Mouse (Mus musculus) limb, embryonic 15.5 days (tissue): ENCODE data around the gene Tmem266. TPM values are rescaled to one million over a fixed set of nuclear protein-coding genes. Genes with fewer than 3 reads are reported as not detected.

ENCODE experiments used
- ATAC-seq: fragments of 200-750 bp; cut with Nextera tagmentation; 2 replicates; pipeline ENCODE4 v1.8.0; 2017; ENCODE audit warnings: low read depth, moderate TSS enrichment; ENCODE audit not compliant: insufficient number of reproducible peaks, low FRiP score, low TSS enrichment
- H3K27ac ChIP-seq: fragments of 300-500 bp; sonication (generic); 2 replicates; pipeline ENCODE4 v1.5.1; 2015; ENCODE audit warnings: moderate library complexity, mild to moderate bottlenecking, inconsistent platforms
- H3K27me3 ChIP-seq: fragments of 300-500 bp; sonication (generic); 2 replicates; pipeline ENCODE4 v1.6.1; 2015; ENCODE audit warnings: inconsistent platforms
- H3K36me3 ChIP-seq: fragments of 300-500 bp; sonication (generic); 2 replicates; pipeline ENCODE4 v1.6.1; 2015; ENCODE audit warnings: inconsistent platforms
- H3K4me1 ChIP-seq: fragments of 300-500 bp; sonication (generic); 2 replicates; pipeline ENCODE4 v1.6.1; 2015; ENCODE audit warnings: inconsistent platforms
- H3K4me2 ChIP-seq: fragments of 300-500 bp; sonication (generic); 2 replicates; pipeline ENCODE4 v1.6.1; 2015; ENCODE audit warnings: mild to moderate bottlenecking, inconsistent platforms
- H3K4me3 ChIP-seq: fragments of 300-500 bp; sonication (generic); 2 replicates; pipeline ENCODE4 v1.5.1; 2015; ENCODE audit warnings: mild to moderate bottlenecking, inconsistent platforms
- H3K9ac ChIP-seq: fragments of 300-500 bp; sonication (generic); 2 replicates; pipeline ENCODE4 v1.6.1; 2015; ENCODE audit warnings: inconsistent platforms
- H3K9me3 ChIP-seq: fragments of 300-500 bp; sonication (generic); 2 replicates; pipeline ENCODE4 v1.6.1; 2016; ENCODE audit warnings: inconsistent platforms
- WGBS: fragments of 180-500 bp; shearing (Covaris S2); methylation state at CpG from one replicate; pipeline ENCODE4 v1.1.7; 2015; 5-methylcytosine and 5-hydroxymethylcytosine counted together
- polyA plus RNA-seq: library from polyadenylated mRNA; unstranded; fragments of >200 nt; fragmentation: Nextera tagmentation; extraction: Ambion mirVana; gene quantifications from 2 replicates; pipeline ENCODE4 v1.2.1, GENCODE M21; 2015

The Tmem266 gene
- polyA plus RNA-seq, 1 experiment from 2014 or later = 0.90 TPM

DNA sequence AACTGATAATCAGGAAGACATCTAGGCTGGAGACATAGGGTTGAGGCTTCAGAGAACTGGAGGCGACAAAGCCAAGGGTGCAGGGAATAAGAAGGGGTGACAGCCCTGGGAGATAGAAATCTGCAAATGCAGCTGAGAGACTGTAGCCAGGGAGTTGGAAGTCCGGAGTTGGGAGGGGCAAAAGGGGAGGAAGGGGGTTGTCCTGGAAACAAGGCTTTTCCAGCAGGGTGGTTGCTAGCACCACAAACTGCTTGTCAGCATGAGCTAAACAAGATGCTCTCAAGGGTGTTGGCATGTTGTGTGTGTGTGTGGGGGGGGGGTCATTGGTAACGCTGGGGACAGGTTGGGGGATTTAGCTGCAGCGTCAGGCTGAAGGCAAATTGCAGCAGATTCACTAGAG, 82.1 kb downstream of the Tmem266 start:
- no peak for ATAC-seq
- no peaks in the 10 kb centered on the region for H3K9me3 ChIP-seq
- H3K27me3 ChIP-seq = no peaks in the 10 kb centered on the region; the same call in 1 of the 2 replicates
- H3K4me2 ChIP-seq = no peak overlapping the region
- 53% methylated on average over 4 of the region's 4 CpGs for WGBS
- H3K36me3 ChIP-seq = no peaks in the 10 kb centered on the region
- H3K9ac ChIP-seq = no peak overlapping the region
- no peak overlapping the region for H3K27ac ChIP-seq
- peaks cover 16% of the 10 kb centered on the region; the same call in 1 of the 2 replicates for H3K4me1 ChIP-seq
- H3K4me3 ChIP-seq = no peak overlapping the region

- no peak overlapping the region for H3K9ac ChIP-seq
- no peaks in the 10 kb centered on the region; the same call in 1 of the 2 replicates for H3K27me3 ChIP-seq
- no peaks in the 10 kb centered on the region for H3K36me3 ChIP-seq
- H3K9me3 ChIP-seq = no peaks in the 10 kb centered on the region
- H3K4me2 ChIP-seq = no peak overlapping the region
- 55% methylated on average over 3 of the region's 3 CpGs for WGBS
- peaks cover 16% of the 10 kb centered on the region; the same call in 1 of the 2 replicates for H3K4me1 ChIP-seq
- no peak for ATAC-seq
- H3K4me3 ChIP-seq = no peak overlapping the region
- H3K27ac ChIP-seq = no peak overlapping the region
Measured at GRCm38 (mm10) chr9:55409833-55410232, 83.1 kb downstream of the Tmem266 start.

DNA sequence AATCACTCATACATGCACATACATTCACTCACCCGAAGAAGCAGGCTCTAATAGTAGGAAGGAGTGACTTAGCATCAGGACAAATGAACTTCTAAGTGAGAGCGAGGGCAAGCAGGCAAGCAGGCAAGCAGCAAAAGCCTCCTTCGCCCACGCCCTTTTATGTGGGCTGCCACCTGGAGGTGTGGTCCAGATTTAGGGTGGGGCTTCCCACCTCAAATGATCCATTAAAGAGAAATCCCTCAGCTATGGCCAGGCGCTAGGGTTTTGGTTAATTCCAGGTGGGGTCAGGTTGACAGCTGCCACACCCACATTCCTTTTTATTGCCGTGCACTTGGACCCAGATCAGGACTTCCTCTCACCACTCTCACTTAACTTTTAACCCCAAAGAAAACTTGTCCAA, 83.7 kb downstream of the Tmem266 start:
- 31% methylated on average over 6 of the region's 6 CpGs for WGBS
- Histone ChIP-seq H3K4me3 (no peak overlapping the region), H3K36me3 (no peaks in the 10 kb centered on the region), H3K4me2 (no peak overlapping the region), H3K4me1 (peaks cover 16% of the 10 kb centered on the region; the same call in 1 of the 2 replicates), H3K27ac (no peak overlapping the region), H3K27me3 (no peaks in the 10 kb centered on the region; the same call in 1 of the 2 replicates), H3K9ac (no peak overlapping the region), H3K9me3 (no peaks in the 10 kb centered on the region)
- ATAC-seq = no peak

GRCm38 (mm10) chr9:55411154-55411553, 84.4 kb downstream of the Tmem266 start:
- H3K9me3 ChIP-seq = no peaks in the 10 kb centered on the region
- no peak overlapping the region for H3K9ac ChIP-seq
- no peaks in the 10 kb centered on the region for H3K36me3 ChIP-seq
- peaks cover 16% of the 10 kb centered on the region; the same call in 1 of the 2 replicates for H3K4me1 ChIP-seq
- H3K27me3 ChIP-seq = no peaks in the 10 kb centered on the region; the same call in 1 of the 2 replicates
- no peak overlapping the region for H3K4me3 ChIP-seq
- 38% methylated on average over 6 of the region's 6 CpGs for WGBS
- no peak for ATAC-seq
- no peak overlapping the region for H3K4me2 ChIP-seq
- no peak overlapping the region for H3K27ac ChIP-seq

- H3K27me3 ChIP-seq = no peaks in the 10 kb centered on the region
- no peak overlapping the region for H3K27ac ChIP-seq
- WGBS = 86% methylated on average over 3 of the region's 3 CpGs
- no peaks in the 10 kb centered on the region for H3K36me3 ChIP-seq
- ATAC-seq = no peak
- no peak overlapping the region for H3K4me3 ChIP-seq
- H3K4me1 ChIP-seq = peaks cover 5% of the 10 kb centered on the region
- no peaks in the 10 kb centered on the region for H3K9me3 ChIP-seq
- H3K9ac ChIP-seq = no peak overlapping the region
- H3K4me2 ChIP-seq = no peak overlapping the region
Measured at GRCm38 (mm10) chr9:55421786-55422185, 95.1 kb downstream of the Tmem266 start.

GRCm38 (mm10) chr9:55423451-55424424, 97.0 kb downstream of the Tmem266 start:
- H3K4me3 ChIP-seq = no peak overlapping the region
- WGBS = 71% methylated on average over 14 of the region's 14 CpGs
- H3K9ac ChIP-seq = no peak overlapping the region
- peaks cover 5% of the 10 kb centered on the region for H3K4me1 ChIP-seq
- H3K4me2 ChIP-seq = no peak overlapping the region
- no peak overlapping the region for H3K27ac ChIP-seq
- no peaks in the 10 kb centered on the region for H3K27me3 ChIP-seq
- ATAC-seq = no peak
- H3K36me3 ChIP-seq = no peaks in the 10 kb centered on the region
- no peaks in the 10 kb centered on the region for H3K9me3 ChIP-seq

DNA sequence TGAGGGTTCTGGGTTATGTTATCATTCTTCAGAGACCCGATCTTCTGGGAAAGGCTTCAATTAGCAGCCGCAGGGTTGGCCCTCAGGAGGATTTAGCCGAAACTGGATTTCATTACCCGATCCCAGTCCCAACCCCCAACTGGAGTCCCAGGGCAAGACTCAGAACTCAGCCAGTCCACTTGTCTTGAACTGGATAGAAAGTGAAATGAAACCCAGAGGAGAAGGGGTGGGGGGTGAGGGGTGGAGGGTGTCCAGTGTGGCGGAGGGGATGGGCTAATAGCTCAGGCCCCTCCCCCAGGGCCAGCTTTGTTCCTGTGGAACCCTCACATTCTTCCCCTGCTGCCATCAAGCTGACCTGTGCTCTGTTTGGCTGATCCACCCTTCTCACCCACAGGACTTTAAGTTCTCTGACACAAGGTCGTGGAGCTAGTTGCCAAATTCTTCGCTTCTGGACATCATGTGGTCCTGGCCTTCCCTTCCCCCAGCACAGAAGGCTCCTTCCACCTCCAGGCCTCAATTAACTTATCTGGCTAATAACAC, 98.6 kb downstream of the Tmem266 start:
- ATAC-seq = no peak
- 34% methylated on average over 7 of the region's 7 CpGs for WGBS

DNA sequence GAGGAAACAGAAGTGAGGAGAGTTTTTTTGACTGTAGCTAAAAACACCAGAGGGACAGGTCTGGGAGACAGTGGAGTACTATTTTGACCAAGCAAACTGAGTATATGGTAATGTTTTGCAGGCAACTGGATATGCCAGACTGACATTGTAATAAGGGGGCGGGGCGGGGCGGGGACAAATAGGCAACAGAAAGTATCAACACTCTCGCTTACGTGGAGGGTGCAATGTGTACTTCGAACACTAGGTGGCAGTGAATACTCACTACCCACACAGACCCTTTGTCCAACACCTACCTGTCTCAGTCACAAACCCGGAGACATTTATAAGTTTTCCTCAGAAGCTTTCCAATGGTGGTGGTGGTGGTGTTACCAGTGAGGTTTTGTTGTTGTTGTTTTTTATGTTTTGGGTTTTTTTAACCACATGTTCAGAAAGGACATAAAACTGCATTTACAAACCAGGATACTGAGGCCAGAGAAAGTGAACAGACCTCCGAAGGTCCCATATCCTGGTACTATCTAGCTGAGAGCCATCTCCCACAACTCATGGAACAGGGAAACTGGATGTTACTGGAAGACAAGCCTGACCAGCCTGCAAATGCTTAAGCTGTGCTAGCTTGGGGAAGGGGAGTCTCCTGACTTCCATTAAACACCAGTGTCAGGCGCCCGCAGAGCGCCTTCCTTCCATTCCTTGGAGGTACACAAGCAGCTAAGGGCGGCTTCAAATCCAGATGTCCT, 102.7 kb downstream of the Tmem266 start:
- 0 out of 2 replicates have a peak, but pooled peaks have one; percentile 22 for ATAC-seq
- H3K9ac ChIP-seq = no peak overlapping the region
- H3K27me3 ChIP-seq = 0 out of 2 replicates have a peak, but pooled peaks cover 6% of the 10 kb centered on the region
- no peak overlapping the region for H3K27ac ChIP-seq
- H3K4me3 ChIP-seq = no peak overlapping the region
- 0 out of 2 replicates have a peak overlapping the region, but pooled peaks have one; percentile 31 for H3K4me2 ChIP-seq
- 31% methylated on average over 12 of the region's 12 CpGs for WGBS
- no peaks in the 10 kb centered on the region for H3K9me3 ChIP-seq
- peaks cover 19% of the 10 kb centered on the region for H3K4me1 ChIP-seq
- H3K36me3 ChIP-seq = no peaks in the 10 kb centered on the region

More for the DNA sequence above, 98.6 kb downstream of the Tmem266 start:
- H3K27me3 ChIP-seq = 0 out of 2 replicates have a peak, but pooled peaks cover 3% of the 10 kb centered on the region
- no peak overlapping the region for H3K27ac ChIP-seq
- no peak overlapping the region for H3K9ac ChIP-seq
- no peak overlapping the region for H3K4me2 ChIP-seq
- H3K9me3 ChIP-seq = no peaks in the 10 kb centered on the region
- no peaks in the 10 kb centered on the region for H3K36me3 ChIP-seq
- no peak overlapping the region for H3K4me3 ChIP-seq
- peaks cover 13% of the 10 kb centered on the region for H3K4me1 ChIP-seq

GRCm38 (mm10) chr9:55430133-55430532, 103.4 kb downstream of the Tmem266 start:
- H3K27ac ChIP-seq = no peak overlapping the region
- H3K4me1 ChIP-seq = peaks cover 19% of the 10 kb centered on the region
- no peak for ATAC-seq
- 17% methylated on average over 20 of the region's 20 CpGs for WGBS
- peak overlapping the region; percentile 31 for H3K4me2 ChIP-seq
- no peaks in the 10 kb centered on the region for H3K36me3 ChIP-seq
- H3K9ac ChIP-seq = no peak overlapping the region
- H3K9me3 ChIP-seq = no peaks in the 10 kb centered on the region
- H3K4me3 ChIP-seq = 0 out of 2 replicates have a peak overlapping the region, but pooled peaks have one; percentile 4
- H3K27me3 ChIP-seq = 0 out of 2 replicates have a peak, but pooled peaks cover 6% of the 10 kb centered on the region

DNA sequence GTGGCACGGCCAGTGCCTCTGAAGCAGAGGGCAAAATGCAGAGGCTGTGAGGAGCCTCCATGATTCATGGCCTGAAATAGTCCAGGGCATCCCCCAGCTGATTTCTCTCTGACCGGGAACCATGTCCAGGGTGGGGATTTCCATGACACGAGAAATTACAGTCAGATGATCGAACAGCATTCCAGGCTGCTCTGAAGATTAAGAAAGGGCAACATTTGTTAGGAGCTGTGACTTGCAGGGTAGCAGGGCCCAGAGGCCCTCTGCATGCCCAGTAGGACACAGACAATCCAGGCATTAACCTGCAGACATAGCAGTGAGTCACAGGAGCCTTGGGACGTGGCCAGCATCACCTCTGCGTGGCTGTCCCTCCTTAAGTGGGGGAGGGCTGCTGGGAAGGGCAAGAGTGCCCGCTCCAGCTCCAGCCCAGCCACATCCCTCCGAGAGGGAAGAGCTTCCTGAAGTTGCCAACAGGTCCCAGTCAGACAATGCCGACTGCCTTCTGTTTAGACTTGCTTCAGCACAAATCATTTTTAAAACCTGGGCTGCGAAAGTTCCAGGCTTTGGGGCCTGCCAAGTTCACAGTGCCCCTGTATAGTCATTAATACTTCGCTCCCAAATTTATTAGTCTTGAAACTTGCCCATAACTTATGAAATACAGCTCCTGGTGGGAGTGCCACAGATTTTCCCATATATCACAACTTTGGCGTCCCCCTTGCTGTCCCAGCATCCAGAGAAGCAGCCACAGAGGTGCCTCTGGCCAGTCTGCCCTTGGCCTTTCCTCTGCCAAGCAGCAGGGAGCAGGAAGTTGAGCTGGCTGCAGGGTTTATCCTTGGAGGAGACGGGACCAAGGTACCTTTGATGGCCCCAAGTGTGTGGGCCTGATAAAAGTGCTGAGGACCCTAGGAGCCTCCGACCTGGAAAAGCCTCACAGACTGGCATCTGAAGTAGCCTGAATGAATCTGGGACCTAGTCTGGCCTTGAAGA, 105.9 kb downstream of the Tmem266 start:
- WGBS = 49% methylated on average over 14 of the region's 14 CpGs
- Histone ChIP-seq H3K4me1 (peaks cover 14% of the 10 kb centered on the region), H3K27me3 (0 out of 2 replicates have a peak, but pooled peaks cover 6% of the 10 kb centered on the region), H3K4me2 (no peak overlapping the region), H3K9me3 (no peaks in the 10 kb centered on the region), H3K27ac (no peak overlapping the region), H3K4me3 (no peak overlapping the region), H3K36me3 (no peaks in the 10 kb centered on the region), H3K9ac (no peak overlapping the region)
- no peak for ATAC-seq
